Mouse (Mus musculus): ENCODE data around the gene Ifrd2.

Ifrd2 gene

DNA sequence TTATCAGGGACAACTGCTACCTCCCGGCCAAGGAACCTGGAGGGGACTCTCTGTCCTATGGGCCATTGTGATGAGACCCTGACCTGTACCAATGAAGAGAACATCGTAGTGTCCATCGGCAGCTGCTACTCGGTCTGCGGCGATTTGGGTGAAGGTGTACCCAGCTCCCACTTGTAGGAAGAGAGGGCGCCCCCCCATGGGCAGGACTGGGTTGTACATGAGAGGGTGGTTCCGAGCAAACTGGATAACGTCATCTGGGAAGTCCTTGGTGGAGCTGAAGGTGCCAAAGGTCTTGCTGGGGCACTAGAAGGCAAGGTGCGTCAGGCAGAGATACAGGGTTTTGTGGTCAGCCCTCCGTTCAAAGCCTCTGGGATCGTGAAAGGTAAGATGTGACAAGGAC, 13.3 kb downstream of the Ifrd2 start:
- no peak for DNase-seq

DNA sequence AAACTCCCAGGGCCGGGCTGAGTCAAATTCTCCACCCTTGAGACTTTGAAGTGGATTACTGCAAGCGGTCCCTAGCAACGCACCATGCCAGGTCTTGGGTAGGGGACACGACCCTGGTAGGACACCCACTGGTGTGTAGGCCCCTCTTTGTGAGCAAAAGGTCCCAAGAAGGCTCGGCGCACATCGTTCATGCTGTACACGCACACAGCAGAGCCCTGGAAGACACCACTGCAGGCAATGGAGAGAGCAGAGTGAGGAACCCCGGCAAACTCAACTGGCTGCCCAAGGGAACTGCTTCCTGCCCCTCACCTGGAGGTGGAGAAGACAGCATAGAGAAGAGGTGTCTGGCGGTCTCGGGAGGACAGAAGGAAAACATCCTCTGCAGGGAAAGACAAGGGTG, 13.8 kb downstream of the Ifrd2 start:
- no peak for DNase-seq

DNA sequence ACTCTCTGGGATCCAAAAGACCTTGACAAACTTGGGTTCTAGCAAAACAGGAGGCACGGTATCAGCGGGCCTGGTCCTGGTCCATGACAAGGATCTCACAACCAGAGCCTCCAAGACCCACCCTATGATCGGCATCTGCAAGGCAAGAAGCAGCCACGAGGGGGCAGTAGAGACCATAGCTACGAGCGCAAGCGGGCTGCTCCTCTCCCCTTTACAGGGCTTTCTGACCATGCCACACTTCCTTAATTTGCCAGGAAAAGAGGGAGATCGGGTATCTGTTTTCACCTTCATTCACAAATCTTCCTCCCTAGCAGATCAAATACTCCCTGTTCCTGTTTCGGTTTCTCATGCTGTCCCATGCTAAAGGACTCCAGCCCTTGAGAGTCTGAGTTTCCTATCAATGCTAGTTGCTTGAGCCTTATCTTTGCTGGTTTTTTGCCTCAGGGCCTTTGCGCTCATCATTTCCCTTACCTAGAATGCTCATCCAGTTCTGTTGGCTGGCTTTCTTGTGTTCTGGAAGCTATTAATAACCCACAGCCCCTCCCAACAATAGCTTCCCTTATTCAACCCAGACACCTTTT, 14.7 kb downstream of the Ifrd2 start:
- peak; percentile 84 for DNase-seq

DNA sequence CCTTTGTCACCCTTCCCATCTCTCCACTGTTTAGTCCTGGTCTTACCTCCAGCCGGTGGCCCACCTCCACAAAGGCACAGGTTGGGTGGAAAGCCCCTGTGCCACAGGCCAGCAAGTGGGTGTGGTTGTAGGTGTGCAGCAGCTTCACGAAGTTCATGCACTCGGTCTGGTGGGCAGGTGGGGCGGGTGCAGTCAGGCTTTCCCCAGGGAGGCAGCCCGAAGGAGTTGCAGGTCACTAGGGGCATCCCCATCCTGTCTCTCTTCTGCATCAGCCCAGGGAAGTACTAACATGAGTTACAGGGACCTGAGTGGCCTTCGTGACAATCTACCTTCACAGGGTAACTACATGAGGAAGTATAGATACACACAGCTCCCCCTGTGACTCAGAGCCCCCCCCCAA, 15.8 kb downstream of the Ifrd2 start:
- DNase-seq, result no peak

DNA sequence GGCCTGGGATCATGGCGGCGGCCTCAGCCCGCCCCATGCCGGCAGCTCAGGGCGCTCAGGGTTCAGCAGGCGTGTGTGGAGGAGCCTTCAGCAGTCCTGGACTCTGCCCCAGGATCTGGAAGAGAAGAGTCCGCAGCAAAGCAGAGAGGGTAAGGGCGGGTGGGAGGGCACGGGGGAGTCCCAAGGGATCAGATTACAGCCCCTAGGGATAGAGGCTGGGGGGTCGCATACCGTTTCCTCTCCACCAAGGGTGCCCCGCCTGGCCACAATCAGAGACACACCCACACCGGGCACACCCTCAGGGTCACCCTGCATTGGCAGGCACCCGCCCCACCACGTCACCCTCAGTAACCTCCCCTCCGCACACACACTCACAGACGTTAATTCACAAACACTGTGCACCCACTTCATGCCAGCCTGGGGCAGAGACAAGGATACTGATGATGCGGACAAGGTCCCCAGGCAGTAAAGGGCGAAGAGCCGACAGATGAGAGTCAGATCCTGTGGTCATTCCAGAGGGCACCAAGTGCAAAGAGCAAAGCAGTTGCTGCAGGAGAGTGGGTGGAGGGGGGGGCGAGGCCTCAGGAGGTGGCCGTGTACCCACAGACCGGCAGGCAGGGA, 17.7 kb downstream of the Ifrd2 start:
- no peak for DNase-seq

DNA sequence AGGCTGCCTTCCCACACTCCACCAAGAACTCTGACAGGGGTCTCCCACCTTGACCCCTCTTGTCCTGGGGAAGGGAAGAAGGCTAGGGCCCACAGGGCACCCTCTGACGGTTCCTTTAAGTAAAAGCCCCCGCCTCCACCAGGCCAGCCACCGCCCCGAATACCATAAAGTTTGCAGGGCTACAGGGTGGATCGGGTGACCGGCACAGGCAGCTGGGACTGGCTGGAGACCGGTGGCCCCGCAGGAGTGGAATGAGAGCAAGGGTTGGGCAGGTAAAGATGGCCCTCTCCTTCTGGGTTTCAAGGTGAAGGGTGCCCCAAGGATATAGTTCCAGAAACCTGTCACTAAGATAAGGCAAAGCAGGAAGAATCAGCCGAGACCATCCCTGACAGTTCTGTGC, 19.1 kb downstream of the Ifrd2 start:
- DNase-seq, result no peak

DNA sequence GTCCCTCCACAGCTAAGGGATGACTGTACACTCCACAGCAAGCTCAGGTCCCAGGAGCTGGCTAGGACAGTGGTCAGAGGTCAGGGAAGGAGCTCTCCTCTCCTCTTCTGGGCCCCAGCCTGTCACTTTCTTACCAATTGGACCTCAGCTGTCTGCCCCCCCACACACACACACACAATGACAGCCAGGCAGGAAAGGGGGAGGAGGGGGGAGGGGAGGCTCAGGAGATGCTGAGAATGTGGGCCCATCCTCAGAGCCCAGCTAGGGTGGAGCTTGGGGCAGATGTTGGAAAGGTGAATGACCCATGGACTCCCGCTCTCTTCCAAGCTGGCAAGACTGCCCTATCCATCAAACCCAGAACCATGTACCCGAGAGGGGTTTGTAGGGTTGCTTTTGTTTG, 19.6 kb downstream of the Ifrd2 start:
- DNase-seq, result no peak

DNA sequence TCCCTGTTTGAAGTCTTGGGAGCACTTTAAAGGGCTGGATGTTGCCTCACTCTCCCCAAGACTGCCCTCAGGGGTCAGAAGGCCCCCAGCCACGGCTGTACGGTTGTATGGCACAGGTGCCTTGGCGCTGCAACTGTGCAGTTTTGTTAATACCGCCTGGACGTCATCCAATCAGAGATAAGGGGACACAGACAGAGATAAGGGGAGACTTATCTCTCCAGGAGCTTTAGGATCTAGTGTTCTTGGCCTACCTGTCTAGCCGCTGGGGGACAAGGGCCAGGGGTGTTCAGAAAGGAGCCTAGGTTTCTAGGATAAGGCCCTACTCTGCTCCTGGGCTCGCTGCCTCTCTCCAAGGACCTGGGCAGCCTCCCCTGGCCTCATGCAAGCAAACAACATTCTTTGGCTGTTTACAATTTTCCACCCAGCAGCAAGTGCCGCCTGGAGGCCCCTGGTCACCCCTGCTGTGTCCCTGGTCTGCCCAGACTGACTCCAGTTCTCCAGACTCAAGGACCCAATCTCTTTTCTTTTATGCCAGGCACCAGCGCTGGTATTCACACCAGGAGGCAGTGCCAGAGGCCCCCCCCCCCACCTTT, 20.3 kb downstream of the Ifrd2 start:
- DNase-seq, result no peak

DNA sequence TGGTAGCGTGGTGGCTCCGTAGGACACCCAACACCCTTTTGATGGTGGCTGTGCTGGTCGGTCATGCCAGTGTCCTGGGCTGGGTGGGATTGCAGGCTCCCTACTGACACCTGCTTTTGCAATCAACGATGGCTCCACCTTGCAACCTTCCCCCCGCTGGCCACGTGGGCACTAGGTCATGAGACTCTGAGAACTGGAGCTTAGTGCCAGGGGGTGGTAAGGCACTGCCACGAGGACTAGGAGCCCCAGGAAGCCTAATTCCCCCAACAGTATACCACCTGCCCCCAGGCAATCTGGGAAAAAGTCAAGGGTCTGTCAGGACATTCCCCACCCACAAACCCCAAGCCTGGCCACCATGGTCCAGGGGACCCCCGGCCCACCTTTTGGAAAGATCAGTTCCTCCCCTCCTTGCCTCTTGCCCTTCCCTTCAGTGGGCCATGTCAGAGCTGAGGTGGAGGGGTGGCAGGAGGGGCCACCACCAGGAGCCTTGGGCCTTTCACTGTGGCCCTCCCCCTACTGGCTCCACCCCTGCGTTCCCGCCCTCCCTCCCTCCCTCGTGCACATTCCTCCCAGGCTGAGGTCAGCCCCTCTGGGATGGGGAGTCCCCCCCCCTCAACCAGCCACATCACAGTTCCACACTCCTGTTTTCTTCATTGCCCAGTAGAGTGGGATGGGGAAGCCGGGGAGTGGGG, 21.4 kb downstream of the Ifrd2 start, which contains the start of gene Sema3b:
Gene Sema3b (minus strand): TSS at position 489 of the 692 bp plus-strand sequence.
- DNase-seq, result no peak

DNA sequence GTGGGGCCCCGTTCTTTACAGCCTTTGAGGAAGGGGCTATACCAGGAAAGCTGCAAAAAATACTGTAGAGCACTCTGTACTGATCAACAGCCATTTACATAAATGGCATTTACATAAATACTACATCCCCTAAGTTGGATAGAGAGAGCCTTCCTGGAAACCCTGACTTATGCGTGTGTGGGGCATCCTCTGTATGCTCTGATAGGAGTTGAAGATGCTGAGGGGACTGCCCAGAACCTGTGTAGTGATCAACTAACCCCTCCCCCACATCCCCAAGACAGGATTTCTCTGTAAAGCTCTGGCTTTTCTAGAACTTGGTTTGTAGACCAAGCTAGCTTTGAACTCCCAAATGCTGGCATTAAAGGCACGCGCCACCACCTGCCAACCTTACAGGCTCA, 22.0 kb downstream of the Ifrd2 start:
- no peak for DNase-seq

DNA sequence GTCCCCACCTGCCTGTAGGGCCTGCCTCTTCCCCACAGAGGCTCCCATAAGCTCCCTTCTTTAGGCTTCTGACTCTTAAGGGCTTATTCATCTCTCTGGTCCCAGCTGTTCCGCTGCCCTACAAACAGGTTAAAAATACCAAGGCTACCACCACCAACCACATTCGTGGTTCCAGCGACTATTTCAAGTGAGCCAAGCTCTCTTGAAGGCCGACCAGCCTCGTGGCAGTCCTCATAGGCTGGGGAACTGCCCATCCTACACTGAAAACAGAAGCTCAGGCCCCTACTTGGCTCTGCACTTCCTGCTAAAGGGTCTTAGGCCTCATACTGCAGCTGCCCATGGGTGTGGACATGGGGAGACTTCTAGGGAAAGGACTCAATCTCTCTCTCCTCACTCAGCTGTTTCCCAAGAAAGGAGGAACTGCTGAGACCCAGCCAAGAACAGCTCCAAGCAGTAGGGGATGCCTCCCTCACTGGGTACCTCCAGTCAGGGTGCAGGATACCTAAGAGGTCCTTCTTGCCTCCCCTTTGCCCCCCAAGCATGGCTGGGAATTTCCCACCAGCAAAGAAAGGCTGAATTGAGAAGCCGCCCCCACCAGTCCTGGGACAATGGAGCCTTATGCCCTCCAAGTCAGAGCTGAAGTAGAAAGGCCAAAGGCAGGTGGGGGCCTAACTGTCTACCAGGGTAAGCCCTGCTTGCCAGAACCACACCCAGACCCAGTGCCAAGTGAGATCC, 24.2 kb downstream of the Ifrd2 start:
- DNase-seq, result no peak

DNA sequence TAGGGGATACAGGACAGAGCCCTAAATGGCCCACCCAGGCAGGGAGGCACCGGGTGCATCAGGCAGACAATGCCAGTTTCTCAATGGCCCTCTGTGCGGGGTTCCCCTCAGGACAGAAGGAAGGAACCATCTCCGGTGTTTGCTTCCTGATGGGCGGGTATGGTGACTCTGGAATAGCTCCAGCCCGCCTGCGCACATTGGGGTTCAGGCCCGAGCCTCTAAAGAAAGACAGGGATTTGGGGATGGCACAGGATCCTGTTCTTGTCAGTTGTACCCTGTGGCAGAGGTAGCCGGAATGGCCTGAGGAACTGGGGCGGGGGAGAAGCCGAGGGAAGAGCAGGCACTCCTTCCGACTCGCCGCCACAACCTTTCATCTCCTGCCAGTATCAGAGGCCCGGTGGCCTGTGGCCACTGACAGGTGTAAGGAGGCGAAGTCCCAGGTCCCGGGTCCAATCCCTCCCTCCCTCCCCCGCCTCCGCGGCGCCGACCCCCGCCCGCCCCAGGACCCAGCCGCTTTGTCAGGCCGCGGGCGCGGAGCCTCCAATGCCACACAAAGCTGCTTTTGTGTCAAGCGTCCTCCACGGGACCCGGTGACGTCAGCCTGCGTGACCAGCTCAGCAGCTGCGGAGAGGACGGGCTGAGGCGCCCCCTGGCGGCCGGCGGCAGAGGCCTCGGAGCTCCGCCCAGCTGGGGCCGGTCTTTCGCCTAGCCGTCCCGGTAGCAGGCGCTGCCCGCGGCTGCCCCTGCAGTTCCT, 24.9 kb downstream of the Ifrd2 start:
- DNase-seq, result peak; percentile 99

DNA sequence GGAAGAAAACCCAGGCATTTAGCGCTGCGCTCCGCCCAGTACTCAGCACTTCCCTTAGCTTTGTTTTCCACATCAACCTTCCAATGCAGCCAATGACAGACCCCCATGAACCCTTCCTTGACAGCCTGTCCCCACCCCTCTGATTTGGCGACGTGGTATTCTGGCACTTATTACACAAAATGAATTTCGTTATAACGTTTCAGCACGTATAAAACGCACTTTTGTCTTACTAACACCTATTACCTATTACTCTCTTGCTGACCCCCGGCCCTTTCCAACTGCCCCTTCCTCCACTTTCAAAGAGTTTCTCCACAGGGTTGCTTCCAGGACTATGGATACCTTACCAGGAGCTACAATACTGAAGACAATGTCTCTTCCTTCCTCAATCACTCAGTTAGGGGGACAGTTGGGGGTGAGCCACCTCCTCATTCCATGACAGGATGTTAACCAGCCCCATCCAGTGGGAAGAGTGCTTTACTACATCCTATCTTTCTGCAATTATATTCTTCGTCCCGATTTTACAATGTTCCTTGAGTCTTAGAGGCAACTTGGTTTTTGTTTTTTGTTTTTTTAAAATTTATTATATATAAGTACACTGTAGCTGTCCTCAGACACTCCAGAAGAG, 25.6 kb downstream of the Ifrd2 start:
- no peak for DNase-seq

DNA sequence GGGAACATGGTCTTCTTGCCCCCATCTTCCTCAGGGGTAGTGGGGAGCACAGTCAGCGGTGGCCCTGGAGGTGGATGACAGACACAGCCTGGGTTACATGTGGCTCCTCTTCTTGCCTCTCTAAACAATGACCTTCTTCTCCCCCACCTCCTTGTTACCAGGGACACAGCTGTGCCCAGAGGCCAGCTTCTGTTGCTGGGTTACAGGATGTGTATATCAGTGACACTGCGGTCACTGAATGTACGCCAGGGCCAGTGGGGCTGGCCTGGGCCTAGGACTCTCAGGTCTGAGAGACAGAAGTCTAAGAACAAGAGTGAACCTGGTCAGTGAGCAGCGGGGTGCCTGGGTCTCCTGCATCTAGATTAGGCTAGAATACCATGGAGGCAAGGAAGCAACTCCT, 27.6 kb downstream of the Ifrd2 start:
- no peak for DNase-seq

DNA sequence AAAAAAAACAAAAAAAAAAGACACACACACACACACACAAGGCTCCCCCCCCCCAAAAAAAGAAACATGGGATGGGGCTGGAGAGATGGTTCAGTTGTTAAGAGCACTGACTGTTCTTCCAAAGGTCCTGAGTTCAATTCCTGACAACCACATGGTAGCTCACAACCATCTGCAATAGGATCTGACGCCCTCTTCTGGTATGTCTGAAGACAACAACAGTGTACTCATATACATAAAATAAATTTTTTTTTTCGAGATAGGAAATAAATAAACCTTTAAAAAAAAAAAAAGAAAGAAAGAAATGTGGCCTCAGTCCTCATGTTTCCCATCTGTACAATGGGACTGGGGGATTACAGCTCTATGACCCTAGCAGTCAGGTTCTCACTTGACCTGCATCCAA, 30.0 kb downstream of the Ifrd2 start:
- no peak for DNase-seq

DNA sequence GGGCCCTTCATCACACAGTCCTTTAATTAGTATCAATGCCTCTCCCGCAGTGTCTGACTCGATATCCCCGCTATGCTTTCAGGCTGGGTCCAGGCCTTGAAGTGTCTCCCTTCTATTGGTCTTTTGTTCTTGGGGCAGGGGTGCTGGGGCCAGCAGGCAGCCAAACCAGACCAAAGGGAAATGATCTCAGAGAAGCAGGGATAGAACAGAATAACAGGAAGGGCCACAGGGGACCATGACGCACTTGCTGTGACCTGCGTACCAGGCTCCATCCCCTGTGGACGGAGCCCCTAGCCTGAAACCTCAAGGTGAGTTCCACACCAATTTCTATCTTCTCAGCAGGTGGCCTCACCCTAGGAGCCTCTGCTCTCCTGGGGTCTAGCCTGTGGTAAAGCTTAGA, 30.7 kb downstream of the Ifrd2 start:
- no peak for DNase-seq

DNA sequence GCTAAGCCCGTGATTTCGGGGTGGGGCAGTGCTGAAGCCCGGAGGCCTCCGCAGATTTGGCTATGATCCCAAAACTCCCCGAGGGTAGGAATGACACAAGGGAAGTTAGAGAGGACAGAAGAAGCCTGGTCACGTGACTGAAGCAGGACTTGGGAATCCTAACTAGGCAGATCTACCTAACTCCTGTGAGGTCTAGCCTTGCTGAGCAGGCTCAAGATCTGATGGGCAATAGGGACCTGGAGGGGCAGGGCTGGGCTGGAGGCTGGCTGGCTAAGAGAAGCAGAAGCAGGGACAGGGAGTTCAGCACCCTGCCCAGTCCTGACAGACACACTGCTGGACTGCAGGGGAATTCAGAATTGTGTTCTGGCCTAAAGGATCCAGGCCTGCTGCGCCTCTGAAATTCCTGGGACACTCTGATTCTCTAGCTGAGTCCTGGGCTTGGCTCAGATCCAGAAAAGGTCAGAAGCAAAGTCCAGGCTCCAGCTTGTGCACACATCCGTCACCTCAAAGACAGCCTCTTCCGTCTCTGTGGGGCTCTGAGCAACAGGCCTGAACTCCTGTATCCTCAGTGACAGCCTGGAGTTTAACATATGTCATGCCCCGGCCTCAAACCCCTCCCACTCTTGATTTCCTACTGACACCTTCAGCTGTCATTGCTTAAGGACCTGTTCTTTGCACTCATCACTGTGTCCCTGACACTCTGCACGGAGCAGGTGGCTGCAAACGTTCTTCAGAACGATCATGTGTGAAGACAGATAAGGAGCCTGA, 31.5 kb downstream of the Ifrd2 start:
- no peak for DNase-seq

DNA sequence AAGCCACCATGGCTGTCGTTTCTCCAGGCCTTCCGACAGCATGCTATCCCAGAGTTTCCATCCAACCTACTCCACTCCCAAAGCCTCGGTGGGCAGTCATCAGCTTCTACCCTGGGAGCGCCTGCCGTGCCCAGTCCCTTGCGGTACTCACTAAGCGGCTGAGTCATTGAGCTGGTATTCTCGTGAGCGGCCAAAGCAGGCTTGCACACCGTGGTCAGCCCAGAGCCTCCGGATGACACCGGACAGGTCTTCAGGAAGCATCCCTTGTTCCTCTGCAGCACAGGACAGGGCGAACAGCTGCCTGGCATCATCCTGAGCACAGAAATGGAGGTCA, 32.1 kb downstream of the Ifrd2 start:
- DNase-seq, result no peak

DNA sequence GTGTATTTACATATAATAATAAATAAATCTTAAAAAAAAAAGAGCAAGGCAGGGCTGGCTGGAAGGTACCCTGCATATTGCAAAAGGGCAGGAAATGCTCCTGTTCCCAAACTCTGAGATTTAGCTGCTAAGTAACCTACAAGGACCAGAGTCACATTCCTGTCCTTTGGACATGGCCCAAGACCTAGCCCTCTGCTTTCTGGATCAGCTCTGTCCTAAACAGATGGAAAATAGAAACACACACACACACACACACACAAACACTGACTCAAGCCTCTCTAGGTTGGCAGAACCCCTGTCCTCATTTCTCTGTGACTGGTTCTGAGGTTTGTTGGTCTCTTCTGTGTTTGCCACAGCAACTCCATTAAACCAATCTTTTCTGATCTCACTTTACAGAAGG, 33.5 kb downstream of the Ifrd2 start:
- no peak for DNase-seq

DNA sequence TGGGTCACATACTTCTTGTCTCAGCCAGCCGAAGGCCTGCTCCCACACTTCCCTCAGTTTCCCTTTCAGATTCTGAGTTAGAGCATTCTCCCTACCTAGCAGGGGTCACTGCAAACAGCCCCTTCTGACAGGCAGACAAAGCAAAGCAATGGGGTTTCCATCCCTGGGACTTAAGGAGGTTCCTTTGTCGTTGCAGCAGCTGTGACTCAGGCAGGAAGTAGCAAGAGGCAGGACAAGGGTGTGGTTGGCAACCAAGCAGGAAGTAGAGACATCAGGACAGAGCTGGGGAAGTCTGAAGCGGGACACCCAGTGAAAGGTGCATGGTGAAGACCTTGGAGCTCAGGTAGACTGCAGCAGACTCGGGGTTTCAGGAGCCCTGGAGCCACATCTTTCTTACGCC, 37.1 kb downstream of the Ifrd2 start:
- DNase-seq, result no peak

DNA sequence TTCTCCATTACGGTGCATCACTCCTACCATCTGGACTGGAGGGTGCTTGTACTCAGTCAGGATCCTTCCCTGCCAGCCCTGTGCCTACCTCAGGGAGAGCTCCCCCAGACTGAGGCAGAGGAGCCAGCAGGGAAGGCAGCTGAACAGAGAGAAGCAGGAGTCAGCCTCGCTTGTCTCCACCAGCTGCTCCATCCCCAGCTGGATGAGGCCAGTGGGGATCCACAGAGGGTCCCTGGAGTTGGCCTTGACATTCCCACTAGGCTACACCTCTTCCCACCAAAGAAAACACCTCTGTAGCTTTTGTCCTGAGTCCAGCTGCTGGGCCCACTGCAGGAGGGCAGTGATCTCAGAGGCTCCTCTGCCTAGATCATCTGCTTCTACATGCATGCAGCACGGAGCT, 37.5 kb downstream of the Ifrd2 start:
- DNase-seq, result no peak

Measured in right cerebral cortex, adult 18-20 months (tissue).